Mouse (Mus musculus) heart, embryonic 14.5 days (tissue): ENCODE measurements around the gene Them7. TPM values are rescaled to one million over a fixed set of nuclear protein-coding genes. Genes with fewer than 3 reads are reported as not detected.

ENCODE experiments used
- polyA plus RNA-seq: library from polyadenylated mRNA; unstranded; fragments of >200 nt; fragmentation: Nextera tagmentation; extraction: Ambion mirVana; gene quantifications from 2 replicates; pipeline ENCODE4 v1.2.1, GENCODE M21; 2014

Gene Them7
- polyA plus RNA-seq, 1 experiment from 2014 or later, result 1.1 TPM

Other genes with a start within 250 kb of the Them7 start
- 225 and 243 TPM in 2 replicates for gene Eif3m, start 207.2 kb upstream of the Them7 start, polyA plus RNA-seq
- not detected in 2 replicates for gene Gm11060, start 132.3 kb upstream of the Them7 start, polyA plus RNA-seq
- gene Wt1, start 97.8 kb upstream of the Them7 start, polyA plus RNA-seq, result 23.1 and 23.6 TPM in 2 replicates
- gene Rcn1, start 175.0 kb downstream of the Them7 start, polyA plus RNA-seq, result 127 TPM in 2 replicates